Mouse (Mus musculus) CH12.LX (cell line): ENCODE measurements around the gene Ndufaf7.

Source experiments
- BHLHE40 ChIP-seq: IDR thresholded peaks from 2 replicates; pipeline ENCODE4 v1.6.1; 2011; ENCODE audit warnings: mild to moderate bottlenecking, low read depth, low read length, improper control_type of control experiment
- CHD1 ChIP-seq: IDR thresholded peaks from 2 replicates; pipeline ENCODE4 v1.6.1; 2012; ENCODE audit warnings: low read depth, low read length, improper control_type of control experiment, inconsistent platforms
- CHD2 ChIP-seq: IDR thresholded peaks from 2 replicates; pipeline ENCODE4 v1.6.1; 2011; ENCODE audit warnings: low read length, improper control_type of control experiment
- CTCF ChIP-seq, 2 experiments: IDR thresholded peaks in 1 of 2; conservative IDR thresholded peaks in 1 of 2; 2 replicates each; pipeline ENCODE4 v1.5.1; 2011 to 2012; ENCODE audit warnings: low read depth in 2 of 2, low read length in 2 of 2, improper control_type of control experiment in 1 of 2, inconsistent platforms in 1 of 2, mild to moderate bottlenecking in 1 of 2, moderate library complexity in 1 of 2
- HCFC1 ChIP-seq: IDR thresholded peaks from 2 replicates; pipeline ENCODE4 v1.6.1; 2012; ENCODE audit warnings: low read depth, mild to moderate bottlenecking, inconsistent platforms, low read length, improper control_type of control experiment
- JUN ChIP-seq: IDR thresholded peaks from 2 replicates; pipeline ENCODE4 v1.6.1; 2011; ENCODE audit warnings: low read depth, mild to moderate bottlenecking, low read length, improper control_type of control experiment, moderate library complexity; ENCODE audit not compliant: insufficient read depth
- JUND ChIP-seq: conservative IDR thresholded peaks from 2 replicates; pipeline ENCODE4 v1.6.1; 2011; ENCODE audit warnings: low read depth, low read length, improper control_type of control experiment
- MXI1 ChIP-seq: IDR thresholded peaks from 2 replicates; pipeline ENCODE4 v1.6.1; 2011; ENCODE audit warnings: mild to moderate bottlenecking, low read depth, low read length, improper control_type of control experiment
- NELFE ChIP-seq: IDR thresholded peaks from 2 replicates; pipeline ENCODE4 v1.6.1; 2011; ENCODE audit warnings: low read depth, low read length, improper control_type of control experiment
- NRF1 ChIP-seq: IDR thresholded peaks from 2 replicates; pipeline ENCODE4 v1.6.1; 2014; ENCODE audit warnings: low read depth, mild to moderate bottlenecking, inconsistent platforms, low read length, improper control_type of control experiment, moderate library complexity
- POLR2A ChIP-seq: IDR thresholded peaks from 2 replicates; pipeline ENCODE4 v1.6.1; 2011; ENCODE audit warnings: low read depth, mild to moderate bottlenecking, improper control_type of control experiment, low read length
- POLR2AphosphoS2 ChIP-seq: IDR thresholded peaks from 2 replicates; pipeline ENCODE4 v1.6.1; 2011; ENCODE audit warnings: low read depth, low read length, improper control_type of control experiment
- TCF12 ChIP-seq: IDR thresholded peaks from 2 replicates; pipeline ENCODE4 v1.6.1; 2014; ENCODE audit warnings: low read depth, mild to moderate bottlenecking, inconsistent platforms, low read length, improper control_type of control experiment

DNA sequence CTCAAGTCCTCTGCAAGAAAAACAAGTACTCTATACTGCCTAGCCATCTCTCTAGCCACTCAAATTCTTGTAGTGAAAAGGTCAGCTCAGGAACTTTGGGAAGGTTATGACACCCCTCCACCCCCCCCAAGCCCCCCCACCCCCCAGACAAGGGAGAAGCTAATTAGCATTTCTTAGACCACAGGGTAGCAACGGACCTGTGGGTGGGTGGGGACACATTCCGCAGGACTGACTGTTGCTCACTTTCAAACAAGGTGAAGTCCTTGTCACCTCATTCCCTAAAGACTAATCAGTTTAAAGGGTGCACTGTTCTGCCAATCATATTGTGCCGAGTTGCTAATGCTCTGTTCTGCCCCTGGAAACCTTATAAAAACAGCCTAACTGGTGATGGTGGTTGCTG, 23.0 kb upstream of the Ndufaf7 start:
- TF ChIP-seq CTCF (conservative IDR thresholded peaks at IDR 0.05 in 1 of 2, IDR thresholded peaks at IDR 0.05 in 1 of 2; ENCODE audit: low read depth in 2 of 2, low read length in 2 of 2) (no peak), NELFE (no peak), HCFC1 (no peak), CHD1 (no peak), POLR2A (no peak), NRF1 (no peak), TCF12 (no peak), MXI1 (no peak), BHLHE40 (no peak), POLR2AphosphoS2 (no peak), CHD2 (no peak), JUND (no peak), JUN (no peak)
